Mouse (Mus musculus): Measurements from ENCODE around the gene Wnk4. TPM values are rescaled to one million over a fixed set of nuclear protein-coding genes. Genes with fewer than 3 reads are reported as not detected.

Wnk4 gene
- 5.1 and 6.7 TPM in 2 replicates for polyA plus RNA-seq (2015; fragmentation: Nextera tagmentation; extraction: Ambion mirVana)

DNA sequence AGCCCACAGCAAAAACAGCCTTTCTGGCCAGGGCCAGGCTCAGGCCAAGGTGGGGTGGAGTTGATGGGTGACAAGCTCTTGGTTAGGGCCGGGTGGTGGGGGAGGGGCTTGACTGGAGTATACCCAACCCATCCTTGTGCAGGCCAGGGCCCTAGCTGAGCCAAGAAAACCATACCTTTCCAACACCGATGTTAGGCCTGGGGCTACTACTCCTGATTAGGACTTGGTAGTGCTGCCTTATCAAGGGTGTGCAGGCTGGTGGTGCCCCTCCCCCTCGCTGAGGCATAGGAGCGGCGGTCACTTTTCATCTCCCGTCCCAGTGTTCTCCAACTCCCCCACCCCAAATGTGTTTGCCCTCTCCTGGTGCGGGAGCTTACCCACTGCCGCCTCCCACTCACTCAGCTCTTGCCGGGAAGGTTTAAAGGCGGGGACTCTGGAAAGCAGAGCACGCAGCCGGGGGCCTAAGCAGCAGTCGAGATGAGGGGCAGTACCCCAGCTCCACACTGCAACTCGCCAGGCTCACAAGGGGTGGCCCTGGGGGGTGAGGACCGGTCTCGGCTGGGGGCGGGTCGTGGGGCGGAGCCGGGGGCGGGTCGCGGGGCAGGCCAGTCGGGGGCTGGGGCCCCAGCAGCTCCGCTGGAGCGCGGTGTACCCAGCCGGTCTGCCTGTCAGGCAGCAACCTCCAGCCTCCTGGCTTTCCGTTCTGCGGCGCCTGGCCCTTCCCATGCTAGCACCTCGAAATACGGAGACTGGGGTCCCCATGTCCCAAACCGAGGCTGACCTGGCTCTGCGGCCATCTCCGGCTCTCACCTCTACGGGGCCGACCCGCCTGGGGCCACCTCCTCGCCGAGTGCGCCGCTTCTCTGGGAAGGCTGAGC lies at the start of gene Wnk4:
TSS of gene Wnk4 (plus strand) at position 620 of the 878 bp plus-strand sequence.
- peaks cover 24% of the 10 kb centered on the region for H3K36me3 ChIP-seq (replicated peaks)
- H3K4me1 ChIP-seq (replicated peaks): peaks cover 82% of the 10 kb centered on the region
- peak within 1 kb of the TSS; percentile 97 for H3K4me2 ChIP-seq
- H3K9ac ChIP-seq: peak within 1 kb of the TSS; percentile 86
- H3K9me3 ChIP-seq (replicated peaks): no peaks in the 10 kb centered on the region
- peaks cover 45% of the 10 kb centered on the region for H3K27me3 ChIP-seq
- 0% methylated on average over 43 of the region's 43 CpGs for WGBS (ENCODE audit: insufficient replicate concordance)
- peak within 1 kb of the TSS; percentile 74 for H3K4me3 ChIP-seq (replicated peaks)
- peak within 1 kb of the TSS; percentile 96 for H3K27ac ChIP-seq (replicated peaks)
- peak; percentile 93 for ATAC-seq (ENCODE audit: insufficient read depth)

GRCm38 (mm10) chr11:101211970-101212369 lies 48.4 kb upstream of the Wnk4 start:
- Histone ChIP-seq H3K27ac (replicated peaks) (no peak overlapping the region), H3K9me3 (replicated peaks) (no peaks in the 10 kb centered on the region), H3K4me3 (replicated peaks) (no peak overlapping the region), H3K4me2 (no peak overlapping the region), H3K27me3 (no peaks in the 10 kb centered on the region), H3K9ac (no peak overlapping the region), H3K36me3 (replicated peaks) (peaks cover 80% of the 10 kb centered on the region), H3K4me1 (replicated peaks) (no peaks in the 10 kb centered on the region)
- ATAC-seq (ENCODE audit: insufficient read depth): peak; percentile 40; the same call in 1 of the 2 replicates
- 37% methylated on average over 3 of the region's 3 CpGs for WGBS (ENCODE audit: insufficient replicate concordance)

- H3K4me2 ChIP-seq: no peak overlapping the region
- peaks cover 7% of the 10 kb centered on the region; the same call in 1 of the 2 replicates for H3K4me1 ChIP-seq (replicated peaks)
- H3K9ac ChIP-seq: no peak overlapping the region
- 74% methylated on average over 5 of the region's 5 CpGs for WGBS (ENCODE audit: insufficient replicate concordance)
- H3K4me3 ChIP-seq (replicated peaks): no peak overlapping the region
- H3K27me3 ChIP-seq: no peaks in the 10 kb centered on the region
- H3K27ac ChIP-seq (replicated peaks): no peak overlapping the region
- H3K9me3 ChIP-seq (replicated peaks): no peaks in the 10 kb centered on the region
- ATAC-seq (ENCODE audit: insufficient read depth): no peak
- peaks cover 51% of the 10 kb centered on the region for H3K36me3 ChIP-seq (replicated peaks)
These were observed 43.4 kb upstream of the Wnk4 start for GRCm38 (mm10) chr11:101216936-101217335.

- Histone ChIP-seq H3K27ac (replicated peaks) (no peak overlapping the region), H3K4me1 (replicated peaks) (peaks cover 7% of the 10 kb centered on the region; the same call in 1 of the 2 replicates), H3K27me3 (no peaks in the 10 kb centered on the region), H3K36me3 (replicated peaks) (peaks cover 39% of the 10 kb centered on the region), H3K4me3 (replicated peaks) (no peak overlapping the region), H3K4me2 (no peak overlapping the region), H3K9ac (no peak overlapping the region), H3K9me3 (replicated peaks) (no peaks in the 10 kb centered on the region)
- 54% methylated on average over 10 of the region's 10 CpGs for WGBS (ENCODE audit: insufficient replicate concordance)
- no peak for ATAC-seq (ENCODE audit: insufficient read depth)
These were observed 41.8 kb upstream of the Wnk4 start for GRCm38 (mm10) chr11:101218436-101219055.

- WGBS (ENCODE audit: insufficient replicate concordance): 17% methylated on average over 2 of the region's 2 CpGs
These were observed 39.5 kb upstream of the Wnk4 start for GRCm38 (mm10) chr11:101220853-101221252.

DNA sequence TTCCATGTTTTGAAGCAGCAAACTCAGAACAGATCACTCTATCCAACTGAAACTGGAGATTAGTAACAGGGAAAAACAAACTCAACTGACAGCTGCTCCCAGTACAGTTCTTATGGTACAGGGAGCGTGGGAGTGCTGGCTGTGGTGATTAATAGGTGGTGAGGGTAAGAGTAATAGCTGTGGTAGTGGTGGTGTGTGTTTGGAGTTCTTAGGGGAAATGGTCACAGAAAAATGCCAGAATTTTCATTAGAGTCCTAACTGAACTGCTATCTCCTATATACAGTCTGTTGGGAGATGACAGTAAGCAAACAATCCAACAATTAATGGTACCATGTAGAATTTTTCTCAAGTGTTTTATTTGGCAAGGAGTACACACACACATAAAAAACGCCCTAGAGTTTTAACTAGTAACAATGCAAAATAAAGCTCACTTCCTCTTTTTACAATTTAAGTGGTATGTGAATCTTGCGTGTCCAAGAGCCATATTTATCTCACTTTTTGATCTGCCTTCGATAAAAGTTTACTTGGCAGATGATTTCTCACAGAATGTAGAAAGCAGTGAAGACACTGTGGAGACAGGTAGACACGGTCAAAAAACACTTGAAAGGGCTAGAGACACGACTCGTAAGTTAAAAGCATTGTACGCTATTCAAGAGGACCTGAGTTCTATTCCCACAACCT lies 38.9 kb upstream of the Wnk4 start:
- H3K9ac ChIP-seq: no peak overlapping the region
- 51% methylated on average over 8 of the region's 8 CpGs for WGBS (ENCODE audit: insufficient replicate concordance)
- no peak overlapping the region for H3K27ac ChIP-seq (replicated peaks)
- H3K4me3 ChIP-seq (replicated peaks): no peak overlapping the region
- peaks cover 11% of the 10 kb centered on the region for H3K36me3 ChIP-seq (replicated peaks)
- no peaks in the 10 kb centered on the region for H3K27me3 ChIP-seq
- H3K4me1 ChIP-seq (replicated peaks): peaks cover 27% of the 10 kb centered on the region
- H3K4me2 ChIP-seq: no peak overlapping the region
- no peaks in the 10 kb centered on the region for H3K9me3 ChIP-seq (replicated peaks)
- ATAC-seq (ENCODE audit: insufficient read depth): no peak

More at GRCm38 (mm10) chr11:101220853-101221252, 39.5 kb upstream of the Wnk4 start:
- Histone ChIP-seq H3K9ac (no peak overlapping the region), H3K9me3 (replicated peaks) (no peaks in the 10 kb centered on the region), H3K36me3 (replicated peaks) (peaks cover 17% of the 10 kb centered on the region), H3K4me2 (no peak overlapping the region), H3K27ac (replicated peaks) (no peak overlapping the region), H3K27me3 (no peaks in the 10 kb centered on the region), H3K4me1 (replicated peaks) (peaks cover 25% of the 10 kb centered on the region), H3K4me3 (replicated peaks) (no peak overlapping the region)
- no peak for ATAC-seq (ENCODE audit: insufficient read depth)

GRCm38 (mm10) chr11:101224337-101224736 lies 36.0 kb upstream of the Wnk4 start:
- Histone ChIP-seq H3K4me3 (replicated peaks) (0 out of 2 replicates have a peak overlapping the region, but pooled peaks have one; percentile 98), H3K4me1 (replicated peaks) (peaks cover 31% of the 10 kb centered on the region), H3K4me2 (no peak overlapping the region), H3K9ac (no peak overlapping the region), H3K27ac (replicated peaks) (no peak overlapping the region; the same call in 1 of the 2 replicates), H3K36me3 (replicated peaks) (no peaks in the 10 kb centered on the region), H3K9me3 (replicated peaks) (no peaks in the 10 kb centered on the region), H3K27me3 (peaks cover 22% of the 10 kb centered on the region)
- ATAC-seq (ENCODE audit: insufficient read depth): no peak
- WGBS (ENCODE audit: insufficient replicate concordance): 72% methylated on average over 3 of the region's 3 CpGs

GRCm38 (mm10) chr11:101225331-101226064 lies 34.9 kb upstream of the Wnk4 start:
- ATAC-seq (ENCODE audit: insufficient read depth): no peak; the same call in 1 of the 2 replicates
- Histone ChIP-seq H3K4me1 (replicated peaks) (peaks cover 38% of the 10 kb centered on the region), H3K4me3 (replicated peaks) (peak overlapping the region; percentile 98), H3K9me3 (replicated peaks) (no peaks in the 10 kb centered on the region), H3K36me3 (replicated peaks) (no peaks in the 10 kb centered on the region), H3K9ac (peak overlapping the region; percentile 98), H3K27me3 (peaks cover 33% of the 10 kb centered on the region), H3K27ac (replicated peaks) (peak overlapping the region; percentile 89), H3K4me2 (peak overlapping the region; percentile 90)
- 16% methylated on average over 25 of the region's 25 CpGs for WGBS (ENCODE audit: insufficient replicate concordance)

DNA sequence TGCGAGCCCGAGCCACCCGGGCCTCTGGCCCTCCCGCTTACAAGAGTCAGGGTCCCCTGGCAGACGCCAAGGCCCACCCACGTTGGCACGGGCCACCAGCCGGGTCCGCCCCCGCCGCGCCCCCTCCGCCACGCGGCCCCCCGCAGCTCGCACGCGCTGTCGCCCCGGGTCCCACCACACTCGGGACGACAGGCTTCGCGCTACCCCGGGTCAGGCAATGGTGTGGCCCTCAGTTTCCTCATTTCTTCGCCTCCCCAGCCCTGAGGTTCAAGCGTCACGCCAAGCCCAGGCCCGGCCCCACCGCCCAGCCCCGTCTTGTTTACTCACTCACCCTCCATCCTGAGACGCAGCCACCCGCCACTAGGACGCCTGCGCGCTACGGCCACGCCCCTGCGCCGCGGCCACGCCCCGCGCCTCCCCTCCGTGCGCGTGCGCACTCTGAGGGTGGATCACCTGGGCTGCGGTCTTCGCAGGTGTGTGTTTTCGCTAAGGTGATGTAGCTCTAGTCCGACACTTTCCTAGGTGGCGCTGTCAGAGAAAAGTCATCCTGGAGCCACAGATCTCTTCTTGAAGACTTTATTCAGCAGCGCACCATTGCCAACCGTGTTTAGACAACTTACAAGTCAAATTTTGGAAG lies 34.2 kb upstream of the Wnk4 start, which contains the start of gene Ezh1:
TSS of gene Ezh1 (minus strand) at position 399 of the 637 bp plus-strand sequence.
- no peaks in the 10 kb centered on the region for H3K9me3 ChIP-seq (replicated peaks)
- ATAC-seq (ENCODE audit: insufficient read depth): peak; percentile 96
- peaks cover 40% of the 10 kb centered on the region for H3K27me3 ChIP-seq
- peak within 1 kb of the TSS; percentile 90 for H3K4me2 ChIP-seq
- peaks cover 39% of the 10 kb centered on the region for H3K4me1 ChIP-seq (replicated peaks)
- no peaks in the 10 kb centered on the region for H3K36me3 ChIP-seq (replicated peaks)
- peak within 1 kb of the TSS; percentile 98 for H3K4me3 ChIP-seq (replicated peaks)
- WGBS (ENCODE audit: insufficient replicate concordance): 1% methylated on average over 56 of the region's 56 CpGs
- H3K9ac ChIP-seq: peak within 1 kb of the TSS; percentile 98
- H3K27ac ChIP-seq (replicated peaks): peak within 1 kb of the TSS; percentile 89

GRCm38 (mm10) chr11:101229361-101229900 lies 30.9 kb upstream of the Wnk4 start:
- no peak for ATAC-seq (ENCODE audit: insufficient read depth)
- H3K36me3 ChIP-seq (replicated peaks): no peaks in the 10 kb centered on the region
- H3K9me3 ChIP-seq (replicated peaks): no peaks in the 10 kb centered on the region
- peaks cover 71% of the 10 kb centered on the region for H3K27me3 ChIP-seq
- peaks cover 41% of the 10 kb centered on the region for H3K4me1 ChIP-seq (replicated peaks)
- 24% methylated on average over 8 of the region's 8 CpGs for WGBS (ENCODE audit: insufficient replicate concordance)
- no peak overlapping the region for H3K9ac ChIP-seq
- H3K27ac ChIP-seq (replicated peaks): no peak overlapping the region
- no peak overlapping the region for H3K4me2 ChIP-seq
- no peak overlapping the region for H3K4me3 ChIP-seq (replicated peaks)

Data from liver, embryonic 15.5 days (tissue).